Mouse (Mus musculus) neural tube, embryonic 12.5 days (tissue): Measurements from ENCODE around the gene Ppara. TPM values are rescaled to one million over a fixed set of nuclear protein-coding genes. Genes with fewer than 3 reads are reported as not detected.

Experiments
- ATAC-seq: fragments of 200-750 bp; cut with Nextera tagmentation; 2 replicates; pipeline ENCODE4 v1.8.0; 2017; ENCODE audit warnings: low read depth, mild to moderate bottlenecking, moderate TSS enrichment, moderate library complexity; ENCODE audit not compliant: low FRiP score
- H3K27ac ChIP-seq: fragments of 300-500 bp; sonication (generic); 2 replicates; pipeline ENCODE4 v1.5.1; 2016
- H3K27me3 ChIP-seq: fragments of 300-500 bp; sonication (generic); replicated peaks from 2 replicates; pipeline ENCODE4 v1.6.1; 2016; ENCODE audit warnings: mild to moderate bottlenecking
- H3K36me3 ChIP-seq: fragments of 300-500 bp; sonication (generic); 2 replicates; pipeline ENCODE4 v1.6.1; 2016; ENCODE audit warnings: mild to moderate bottlenecking
- H3K4me1 ChIP-seq: fragments of 300-500 bp; sonication (generic); 2 replicates; pipeline ENCODE4 v1.6.1; 2016
- H3K4me2 ChIP-seq: fragments of 300-500 bp; sonication (generic); replicated peaks from 2 replicates; pipeline ENCODE4 v1.6.1; 2016; ENCODE audit warnings: mild to moderate bottlenecking
- H3K4me3 ChIP-seq: fragments of 300-500 bp; sonication (generic); 2 replicates; pipeline ENCODE4 v1.5.1; 2016
- H3K9ac ChIP-seq: fragments of 300-500 bp; sonication (generic); 2 replicates; pipeline ENCODE4 v1.6.1; 2016; ENCODE audit warnings: mild to moderate bottlenecking
- H3K9me3 ChIP-seq: fragments of 300-500 bp; sonication (generic); 2 replicates; pipeline ENCODE4 v1.6.1; 2016; ENCODE audit warnings: mild to moderate bottlenecking
- WGBS: fragments of 180-500 bp; shearing (Covaris S2); methylation state at CpG from one replicate; pipeline ENCODE4 v1.1.7; 2016; 5-methylcytosine and 5-hydroxymethylcytosine counted together
- polyA plus RNA-seq: library from polyadenylated mRNA; unstranded; fragments of >200 nt; fragmentation: Nextera tagmentation; extraction: Ambion mirVana; gene quantifications from 2 replicates; pipeline ENCODE4 v1.2.1, GENCODE M21; 2016

Gene Ppara
- polyA plus RNA-seq, 1 experiment from 2014 or later = 1.1 TPM

DNA sequence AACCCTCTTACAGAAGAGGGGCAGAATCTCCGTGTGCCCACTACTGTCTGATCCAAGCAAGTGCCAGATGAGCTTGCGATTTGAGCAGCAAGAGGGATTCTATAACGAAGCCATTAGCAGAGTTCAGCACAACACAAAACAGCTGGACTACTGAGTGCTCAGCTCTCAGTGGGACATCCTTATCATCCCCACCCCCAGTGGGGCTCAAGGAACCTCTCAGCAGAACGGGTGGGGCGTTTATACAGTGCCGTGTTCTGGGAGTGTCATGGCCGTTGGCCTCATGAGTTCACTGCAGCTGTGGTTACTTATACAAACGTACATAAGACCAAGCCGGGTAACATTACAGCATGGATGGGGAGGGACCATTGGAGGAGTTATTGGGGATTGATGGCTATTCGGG, 78.6 kb downstream of the Ppara start:
- no peak for ATAC-seq
- WGBS = 77% methylated on average over 10 of the region's 10 CpGs

DNA sequence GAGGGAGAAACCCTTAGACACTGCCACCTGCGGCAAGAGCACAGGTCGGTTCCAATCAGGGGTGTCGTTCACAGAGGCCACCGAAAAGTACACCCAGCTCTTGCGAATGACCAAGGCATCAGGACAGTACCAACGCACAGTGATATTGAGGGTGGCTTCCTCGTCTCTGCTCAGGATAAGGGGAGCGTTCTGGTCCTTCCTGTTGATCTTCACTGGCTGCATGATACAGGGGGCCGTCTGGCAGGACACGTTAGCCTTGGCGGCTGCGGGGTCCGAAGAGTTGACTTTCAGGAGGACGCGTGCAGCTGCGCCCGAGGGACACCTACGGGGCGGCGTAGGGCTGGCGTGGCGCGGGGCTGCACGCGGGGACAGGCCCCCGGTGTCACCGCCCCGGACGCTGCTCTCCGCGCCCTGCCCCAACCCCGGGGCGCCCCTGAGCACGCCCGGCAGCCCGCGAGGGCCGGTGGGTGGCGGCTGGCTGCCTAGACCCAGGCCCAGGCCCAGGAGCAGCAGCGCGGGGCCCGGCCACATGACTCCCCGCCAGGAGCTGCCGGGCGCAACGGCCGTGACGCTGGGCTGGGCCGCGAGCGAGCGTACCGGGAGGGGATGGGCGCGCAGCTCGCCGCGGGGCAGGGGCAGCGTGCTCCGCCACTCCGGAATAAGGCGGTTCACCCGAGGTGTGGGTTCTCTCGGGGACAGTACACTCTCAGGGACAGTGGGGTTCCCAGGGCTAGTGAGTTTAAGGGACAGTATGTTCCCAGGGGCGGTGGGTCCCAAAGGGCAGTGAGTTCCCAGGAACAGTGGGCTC, 86.6 kb downstream of the Ppara start, which contains the start of gene Pkdrej:
Gene Pkdrej, minus strand, starts transcription at position 532 of the 808 bp plus-strand sequence.
- Histone ChIP-seq H3K27me3 (peaks cover 16% of the 10 kb centered on the region), H3K36me3 (no peaks in the 10 kb centered on the region), H3K9me3 (0 out of 2 replicates have a peak, but pooled peaks cover 13% of the 10 kb centered on the region), H3K4me2 (peak within 1 kb of the TSS; percentile 98), H3K27ac (no peak within 1 kb of the TSS), H3K4me1 (peaks cover 8% of the 10 kb centered on the region; the same call in 1 of the 2 replicates), H3K9ac (peak within 1 kb of the TSS; percentile 71), H3K4me3 (peak within 1 kb of the TSS; percentile 51)
- ATAC-seq = peak; percentile 29; the same call in 1 of the 2 replicates
- WGBS = 1% methylated on average over 65 of the region's 65 CpGs

More for the DNA sequence above, 78.6 kb downstream of the Ppara start:
- Histone ChIP-seq H3K9ac (no peak overlapping the region), H3K36me3 (no peaks in the 10 kb centered on the region), H3K27me3 (no peaks in the 10 kb centered on the region), H3K9me3 (0 out of 2 replicates have a peak, but pooled peaks cover 8% of the 10 kb centered on the region), H3K4me1 (peaks cover 7% of the 10 kb centered on the region), H3K4me3 (no peak overlapping the region), H3K27ac (no peak overlapping the region), H3K4me2 (no peak overlapping the region)

DNA sequence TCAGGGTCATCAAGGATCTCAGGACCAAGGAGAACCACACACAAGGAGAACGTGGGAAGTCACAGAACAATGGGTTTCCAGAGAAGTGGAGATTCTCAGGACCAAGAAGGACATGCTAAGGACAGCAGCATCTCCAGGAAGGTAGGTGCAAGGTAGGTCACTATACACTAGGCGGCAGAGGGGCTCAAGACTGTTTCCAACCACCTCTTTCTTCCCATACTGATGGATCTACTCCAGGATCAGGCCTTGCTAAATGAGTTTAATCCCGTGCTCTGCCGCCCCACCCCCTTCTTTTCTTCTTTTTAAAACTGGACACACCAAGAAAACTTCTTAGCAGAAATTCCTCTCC, 87.2 kb downstream of the Ppara start:
- peak overlapping the region; percentile 51; the same call in 1 of the 2 replicates for H3K4me3 ChIP-seq
- 0 out of 2 replicates have a peak, but pooled peaks have one; percentile 9 for ATAC-seq
- H3K4me1 ChIP-seq = peaks cover 8% of the 10 kb centered on the region; the same call in 1 of the 2 replicates
- WGBS = 15% methylated on average over 4 of the region's 4 CpGs
- H3K4me2 ChIP-seq = peak overlapping the region; percentile 98
- H3K27me3 ChIP-seq = peaks cover 16% of the 10 kb centered on the region
- H3K36me3 ChIP-seq = no peaks in the 10 kb centered on the region
- H3K9me3 ChIP-seq = 0 out of 2 replicates have a peak, but pooled peaks cover 13% of the 10 kb centered on the region
- no peak overlapping the region for H3K27ac ChIP-seq
- H3K9ac ChIP-seq = no peak overlapping the region

DNA sequence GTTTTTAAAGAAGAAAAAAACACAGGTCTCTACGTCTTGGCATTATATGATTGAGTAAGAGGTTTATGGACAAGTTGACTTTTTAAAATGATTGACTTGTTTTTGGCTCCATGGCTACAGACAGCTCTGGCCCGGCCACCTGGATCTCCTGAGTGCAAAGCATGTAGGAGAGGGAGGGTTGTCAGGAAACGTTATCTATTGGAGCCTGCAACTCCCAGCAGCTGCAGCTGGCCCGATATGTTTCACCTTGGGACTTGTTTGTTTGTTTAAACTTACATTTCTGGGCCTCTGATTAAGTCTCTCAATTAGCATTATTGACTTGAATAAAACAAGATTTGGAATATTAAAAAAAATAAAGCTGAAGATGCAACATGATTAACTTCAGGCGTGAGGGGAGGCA, 91.9 kb downstream of the Ppara start:
- H3K4me1 ChIP-seq = 0 out of 2 replicates have a peak, but pooled peaks cover under 1% of the 10 kb centered on the region
- H3K27me3 ChIP-seq = peaks cover 7% of the 10 kb centered on the region
- H3K36me3 ChIP-seq = no peaks in the 10 kb centered on the region
- H3K9me3 ChIP-seq = no peaks in the 10 kb centered on the region
- no peak overlapping the region for H3K4me3 ChIP-seq
- H3K9ac ChIP-seq = no peak overlapping the region
- WGBS = 79% methylated on average over 5 of the region's 5 CpGs
- no peak overlapping the region for H3K27ac ChIP-seq
- H3K4me2 ChIP-seq = no peak overlapping the region
- ATAC-seq = no peak

- H3K4me1 ChIP-seq = peaks cover 7% of the 10 kb centered on the region
- H3K9me3 ChIP-seq = no peaks in the 10 kb centered on the region
- no peak overlapping the region for H3K4me2 ChIP-seq
- no peak overlapping the region for H3K9ac ChIP-seq
- no peak overlapping the region for H3K27ac ChIP-seq
- H3K4me3 ChIP-seq = no peak overlapping the region
- no peaks in the 10 kb centered on the region for H3K36me3 ChIP-seq
- no peak for ATAC-seq
- 87% methylated on average over 4 of the region's 4 CpGs for whole genome bisulfite sequencing
- H3K27me3 ChIP-seq = 0 out of 2 replicates have a peak, but pooled peaks cover 3% of the 10 kb centered on the region
Measured at GRCm38 (mm10) chr15:85828071-85828470, 93.3 kb downstream of the Ppara start.

- Histone ChIP-seq H3K4me1 (peaks cover 7% of the 10 kb centered on the region), H3K36me3 (no peaks in the 10 kb centered on the region), H3K4me2 (no peak overlapping the region), H3K9me3 (no peaks in the 10 kb centered on the region), H3K27ac (no peak overlapping the region), H3K4me3 (no peak overlapping the region), H3K27me3 (0 out of 2 replicates have a peak, but pooled peaks cover 3% of the 10 kb centered on the region), H3K9ac (no peak overlapping the region)
- no peak for ATAC-seq
- WGBS = 67% methylated on average over 5 of the region's 5 CpGs
Measured at GRCm38 (mm10) chr15:85829470-85829869, 94.7 kb downstream of the Ppara start.

GRCm38 (mm10) chr15:85831954-85832590, 97.3 kb downstream of the Ppara start, which contains the start of gene Ttc38:
Gene Ttc38 (plus strand): TSS chr15:85832306.
- no peaks in the 10 kb centered on the region for H3K9me3 ChIP-seq
- H3K27me3 ChIP-seq = 0 out of 2 replicates have a peak, but pooled peaks cover 3% of the 10 kb centered on the region
- ATAC-seq = peak; percentile 84
- peaks cover 7% of the 10 kb centered on the region for H3K4me1 ChIP-seq
- peak within 1 kb of the TSS; percentile 56 for H3K4me3 ChIP-seq
- H3K36me3 ChIP-seq = no peaks in the 10 kb centered on the region
- 1% methylated on average over 27 of the region's 27 CpGs for WGBS
- H3K4me2 ChIP-seq = peak within 1 kb of the TSS; percentile 82
- H3K9ac ChIP-seq = peak within 1 kb of the TSS; percentile 61
- no peak within 1 kb of the TSS for H3K27ac ChIP-seq

GRCm38 (mm10) chr15:85832599-85832998, 97.8 kb downstream of the Ppara start:
- peak overlapping the region; percentile 82 for H3K4me2 ChIP-seq
- H3K27me3 ChIP-seq = 0 out of 2 replicates have a peak, but pooled peaks cover 3% of the 10 kb centered on the region
- H3K36me3 ChIP-seq = no peaks in the 10 kb centered on the region
- H3K4me1 ChIP-seq = peaks cover 7% of the 10 kb centered on the region
- 50% methylated on average over 8 of the region's 8 CpGs for WGBS
- ATAC-seq = no peak
- H3K9ac ChIP-seq = peak overlapping the region; percentile 61
- peak overlapping the region; percentile 56 for H3K4me3 ChIP-seq
- no peak overlapping the region for H3K27ac ChIP-seq
- no peaks in the 10 kb centered on the region for H3K9me3 ChIP-seq

GRCm38 (mm10) chr15:85835335-85835734, 100.6 kb downstream of the Ppara start:
- no peak for ATAC-seq
- H3K27me3 ChIP-seq = no peaks in the 10 kb centered on the region
- WGBS = 58% methylated on average over 3 of the region's 3 CpGs

DNA sequence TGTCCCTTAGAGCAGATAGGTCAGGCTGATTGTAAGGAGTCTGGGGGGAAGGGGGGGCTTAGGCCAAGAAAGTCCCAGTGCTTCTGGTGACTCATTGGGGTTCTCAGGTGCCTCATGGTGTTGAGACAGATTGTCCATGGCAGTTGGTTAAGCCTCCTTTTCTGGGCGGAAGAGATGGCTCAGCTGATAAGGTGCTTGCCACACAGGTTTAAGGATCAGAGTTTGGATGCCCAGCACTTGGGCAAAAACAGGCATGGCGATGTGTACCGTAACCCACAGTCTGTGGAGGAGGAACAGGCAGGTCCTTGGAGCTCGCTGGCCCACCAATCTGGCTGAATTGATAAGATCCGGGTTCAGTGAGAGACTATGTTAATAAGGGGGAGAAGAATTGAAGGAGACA, 102.1 kb downstream of the Ppara start:
- H3K9ac ChIP-seq = no peak overlapping the region
- H3K27me3 ChIP-seq = no peaks in the 10 kb centered on the region
- H3K4me2 ChIP-seq = no peak overlapping the region
- H3K4me1 ChIP-seq = peaks cover 5% of the 10 kb centered on the region
- H3K9me3 ChIP-seq = no peaks in the 10 kb centered on the region
- no peak overlapping the region for H3K27ac ChIP-seq
- H3K36me3 ChIP-seq = no peaks in the 10 kb centered on the region
- no peak for ATAC-seq
- H3K4me3 ChIP-seq = no peak overlapping the region
- WGBS = 90% methylated on average over 5 of the region's 5 CpGs

More at GRCm38 (mm10) chr15:85835335-85835734, 100.6 kb downstream of the Ppara start:
- no peak overlapping the region for H3K27ac ChIP-seq
- H3K9ac ChIP-seq = no peak overlapping the region
- no peaks in the 10 kb centered on the region for H3K36me3 ChIP-seq
- no peak overlapping the region for H3K4me2 ChIP-seq
- peaks cover 7% of the 10 kb centered on the region for H3K4me1 ChIP-seq
- H3K9me3 ChIP-seq = no peaks in the 10 kb centered on the region
- no peak overlapping the region for H3K4me3 ChIP-seq

GRCm38 (mm10) chr15:85840983-85841382, 106.2 kb downstream of the Ppara start:
- H3K9ac ChIP-seq = no peak overlapping the region
- H3K4me1 ChIP-seq = no peaks in the 10 kb centered on the region
- H3K27me3 ChIP-seq = no peaks in the 10 kb centered on the region
- 35% methylated on average over 6 of the region's 6 CpGs for WGBS
- no peak overlapping the region for H3K4me2 ChIP-seq
- no peaks in the 10 kb centered on the region for H3K36me3 ChIP-seq
- H3K4me3 ChIP-seq = no peak overlapping the region
- no peak for ATAC-seq
- H3K27ac ChIP-seq = no peak overlapping the region
- no peaks in the 10 kb centered on the region for H3K9me3 ChIP-seq

DNA sequence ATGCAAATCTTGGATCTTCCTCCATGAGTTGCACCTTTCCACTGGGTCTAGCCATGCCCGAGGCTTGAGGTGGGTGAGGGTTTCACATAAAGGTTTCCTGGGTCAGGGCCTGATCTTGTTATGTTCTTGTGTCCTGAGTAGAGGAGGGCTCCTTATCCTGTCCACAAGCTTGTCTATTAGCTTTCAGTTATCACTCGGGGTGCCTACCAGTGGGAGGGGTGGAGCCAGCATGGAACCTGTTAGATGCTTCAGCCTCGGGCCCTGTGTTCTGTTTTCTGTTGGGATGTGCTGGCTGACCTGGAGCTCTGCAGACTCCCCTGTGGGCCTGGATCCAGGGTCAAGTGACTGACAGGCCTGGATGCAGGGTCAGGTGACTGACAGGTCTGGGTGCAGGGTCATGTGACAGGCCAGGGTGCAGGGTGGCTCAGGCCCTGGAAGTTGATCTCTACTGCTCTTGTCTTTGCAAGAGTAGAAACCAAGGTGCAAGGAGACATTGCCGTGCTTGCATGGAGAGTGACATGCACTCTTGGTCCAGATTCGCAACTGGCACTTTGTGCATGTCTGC, 107.1 kb downstream of the Ppara start:
- no peak for ATAC-seq
- 84% methylated on average over 5 of the region's 5 CpGs for WGBS
- H3K4me1 ChIP-seq = no peaks in the 10 kb centered on the region

More for the DNA sequence above, 107.1 kb downstream of the Ppara start:
- no peaks in the 10 kb centered on the region for H3K27me3 ChIP-seq
- no peak overlapping the region for H3K4me2 ChIP-seq
- H3K36me3 ChIP-seq = no peaks in the 10 kb centered on the region
- no peak overlapping the region for H3K4me3 ChIP-seq
- no peaks in the 10 kb centered on the region for H3K9me3 ChIP-seq
- no peak overlapping the region for H3K9ac ChIP-seq
- no peak overlapping the region for H3K27ac ChIP-seq
